Mouse (Mus musculus): ENCODE measurements around the gene Rrm2. TPM values are rescaled to one million over a fixed set of nuclear protein-coding genes. Genes with fewer than 3 reads are reported as not detected.
"Not testable (repeated sequence)": the region's sequence is repeated elsewhere in the genome, so short reads cannot be mapped to it uniquely, and the experiment has no call there.

The Rrm2 gene
- polyA plus RNA-seq, 1 experiment from 2014 or later, result 71.9 TPM

- peak; percentile 46; the same call in 1 of the 2 replicates for ATAC-seq (ENCODE audit: low FRiP score)
- WGBS, result 77% methylated on average over 13 of the region's 13 CpGs
- no peak overlapping the region for H3K4me3 ChIP-seq
- H3K9ac ChIP-seq, result no peak overlapping the region
- H3K4me1 ChIP-seq (replicated peaks), result 0 out of 2 replicates have a peak, but pooled peaks cover 3% of the 10 kb centered on the region
- peaks cover 1% of the 10 kb centered on the region; the same call in 1 of the 2 replicates for H3K9me3 ChIP-seq
- no peak overlapping the region for H3K4me2 ChIP-seq
- H3K36me3 ChIP-seq, result no peaks in the 10 kb centered on the region
- H3K27ac ChIP-seq, result 0 out of 2 replicates have a peak overlapping the region, but pooled peaks have one; percentile 40
- no peaks in the 10 kb centered on the region for H3K27me3 ChIP-seq
Measured at GRCm38 (mm10) chr12:24734828-24735394, 26.9 kb downstream of the Rrm2 start.

GRCm38 (mm10) chr12:24736956-24737355, 28.9 kb downstream of the Rrm2 start:
- no peak for ATAC-seq (ENCODE audit: low FRiP score)
- Histone ChIP-seq H3K36me3 (no peaks in the 10 kb centered on the region), H3K4me2 (no peak overlapping the region), H3K9ac (no peak overlapping the region), H3K9me3 (no peaks in the 10 kb centered on the region), H3K4me3 (no peak overlapping the region), H3K4me1 (replicated peaks) (0 out of 2 replicates have a peak, but pooled peaks cover 3% of the 10 kb centered on the region), H3K27ac (no peak overlapping the region), H3K27me3 (no peaks in the 10 kb centered on the region)
- 69% methylated on average over 2 of the region's 2 CpGs for WGBS

GRCm38 (mm10) chr12:24739963-24740362, 31.9 kb downstream of the Rrm2 start:
- Histone ChIP-seq H3K27me3 (no peaks in the 10 kb centered on the region), H3K9me3 (no peaks in the 10 kb centered on the region), H3K4me2 (no peak overlapping the region), H3K9ac (no peak overlapping the region), H3K36me3 (no peaks in the 10 kb centered on the region), H3K27ac (no peak overlapping the region), H3K4me1 (replicated peaks) (0 out of 2 replicates have a peak, but pooled peaks cover 1% of the 10 kb centered on the region), H3K4me3 (no peak overlapping the region)
- no peak for ATAC-seq (ENCODE audit: low FRiP score)
- WGBS, result 81% methylated on average over 1 of the region's 1 CpGs

GRCm38 (mm10) chr12:24741535-24741934, 33.5 kb downstream of the Rrm2 start:
- not testable (repeated sequence) for H3K4me2 ChIP-seq; H3K36me3 ChIP-seq; H3K4me1 ChIP-seq (replicated peaks); H3K9ac ChIP-seq; H3K27me3 ChIP-seq; H3K27ac ChIP-seq; ATAC-seq (ENCODE audit: low FRiP score); H3K9me3 ChIP-seq; H3K4me3 ChIP-seq
- WGBS, result 71% methylated on average over 6 of the region's 6 CpGs

- no peak overlapping the region for H3K4me3 ChIP-seq
- no peak overlapping the region for H3K9ac ChIP-seq
- no peaks in the 10 kb centered on the region for H3K27me3 ChIP-seq
- H3K4me1 ChIP-seq (replicated peaks), result peaks cover 17% of the 10 kb centered on the region
- no peak for ATAC-seq (ENCODE audit: low FRiP score)
- no peak overlapping the region for H3K4me2 ChIP-seq
- 33% methylated on average over 1 of the region's 1 CpGs for WGBS
- H3K36me3 ChIP-seq, result no peaks in the 10 kb centered on the region
- H3K9me3 ChIP-seq, result no peaks in the 10 kb centered on the region
- H3K27ac ChIP-seq, result no peak overlapping the region
Measured at GRCm38 (mm10) chr12:24744309-24744708, 36.3 kb downstream of the Rrm2 start.

DNA sequence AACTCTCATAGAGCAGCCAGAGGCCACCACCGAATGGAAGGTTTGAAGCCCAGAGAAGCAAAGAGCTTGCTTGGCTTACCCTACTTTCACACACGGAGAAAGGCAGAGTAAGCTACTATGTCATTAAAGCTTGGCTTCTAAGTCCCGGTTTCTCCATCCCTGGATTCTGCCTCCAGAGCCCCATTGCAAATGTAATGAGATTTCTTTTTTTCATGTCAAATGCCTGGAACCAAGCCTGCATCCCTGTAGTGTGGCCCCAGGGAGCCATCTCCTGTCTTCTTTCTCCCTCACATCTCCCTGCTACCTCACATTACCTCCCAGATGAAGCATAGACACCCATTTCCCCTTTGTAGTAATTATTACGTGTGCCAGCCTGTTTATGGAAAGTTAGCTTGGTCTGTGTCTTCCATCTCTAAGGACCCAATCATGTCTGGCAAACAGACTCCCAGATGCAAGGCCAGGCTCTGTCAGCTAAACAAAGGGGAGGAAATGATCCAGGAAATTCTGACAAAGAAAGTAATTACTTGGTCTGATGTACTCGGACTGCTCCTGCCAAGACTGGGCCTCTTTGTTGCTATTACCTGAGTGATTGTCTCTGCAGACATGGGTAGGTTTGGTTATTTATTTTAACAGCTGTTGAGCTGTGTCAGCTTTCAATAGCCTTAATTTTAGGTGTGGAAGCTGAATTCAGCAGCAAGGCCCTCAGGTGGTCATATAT, 38.7 kb downstream of the Rrm2 start:
- Histone ChIP-seq H3K9ac (no peak overlapping the region), H3K9me3 (no peaks in the 10 kb centered on the region), H3K4me1 (replicated peaks) (peaks cover 17% of the 10 kb centered on the region), H3K36me3 (no peaks in the 10 kb centered on the region), H3K27me3 (no peaks in the 10 kb centered on the region), H3K4me3 (no peak overlapping the region), H3K4me2 (no peak overlapping the region), H3K27ac (peak overlapping the region; percentile 80)
- peak; percentile 40; the same call in 1 of the 2 replicates for ATAC-seq (ENCODE audit: low FRiP score)
- 36% methylated on average over 5 of the region's 5 CpGs for WGBS

DNA sequence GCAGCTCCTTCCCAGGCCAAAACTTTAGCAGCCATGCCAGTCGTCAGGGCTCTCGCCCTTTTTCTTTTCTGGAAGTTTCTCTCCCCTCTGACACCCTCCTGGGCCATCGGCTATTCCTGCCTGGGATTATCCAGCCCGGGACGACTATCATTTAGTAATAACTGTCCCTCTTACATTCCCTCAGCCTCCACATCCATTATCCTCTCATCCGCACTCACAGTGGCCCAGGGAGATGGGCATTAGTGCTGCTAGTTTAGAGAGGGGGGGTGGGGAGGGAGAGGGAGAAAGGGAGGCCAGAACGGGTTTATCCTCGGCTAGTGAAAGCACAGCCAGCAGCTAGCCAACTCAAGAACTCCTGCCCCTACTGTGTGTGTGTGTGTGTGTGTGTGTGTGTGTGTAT, 39.3 kb downstream of the Rrm2 start:
- H3K4me1 ChIP-seq (replicated peaks), result peaks cover 17% of the 10 kb centered on the region
- 61% methylated on average over 8 of the region's 8 CpGs for WGBS
- no peak; the same call in 1 of the 2 replicates for ATAC-seq (ENCODE audit: low FRiP score)
- no peaks in the 10 kb centered on the region for H3K9me3 ChIP-seq
- no peak overlapping the region for H3K4me2 ChIP-seq
- H3K9ac ChIP-seq, result no peak overlapping the region
- H3K27me3 ChIP-seq, result no peaks in the 10 kb centered on the region
- H3K27ac ChIP-seq, result peak overlapping the region; percentile 80
- H3K4me3 ChIP-seq, result no peak overlapping the region
- H3K36me3 ChIP-seq, result no peaks in the 10 kb centered on the region

DNA sequence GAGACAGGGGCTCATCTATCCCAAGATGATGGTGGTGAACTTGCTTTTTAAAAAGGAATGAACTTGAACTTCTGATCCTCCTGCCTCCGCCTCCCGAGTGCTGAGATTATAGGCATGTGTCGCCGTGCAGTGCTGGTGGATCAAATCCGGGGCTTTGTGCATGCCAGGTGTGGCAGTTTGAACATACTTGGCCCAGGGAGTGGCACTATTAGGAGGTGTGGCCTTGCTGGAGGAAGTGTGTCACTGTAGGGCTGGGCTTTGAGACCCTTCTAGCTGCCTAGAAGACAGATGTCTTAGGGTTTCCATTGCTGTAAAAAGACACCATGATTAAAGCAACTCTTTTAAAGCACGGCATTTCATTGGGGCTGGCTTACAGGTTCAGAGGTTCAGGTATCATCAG, 42.5 kb downstream of the Rrm2 start:
- Histone ChIP-seq H3K4me2 (no peak overlapping the region), H3K27me3 (no peaks in the 10 kb centered on the region), H3K9ac (no peak overlapping the region), H3K27ac (no peak overlapping the region), H3K4me3 (no peak overlapping the region), H3K36me3 (no peaks in the 10 kb centered on the region), H3K4me1 (replicated peaks) (peaks cover 17% of the 10 kb centered on the region), H3K9me3 (no peaks in the 10 kb centered on the region)
- no peak for ATAC-seq (ENCODE audit: low FRiP score)
- 95% methylated on average over 6 of the region's 6 CpGs for WGBS

- Histone ChIP-seq H3K27me3 (no peaks in the 10 kb centered on the region), H3K36me3 (no peaks in the 10 kb centered on the region), H3K27ac (no peak overlapping the region), H3K4me1 (replicated peaks) (peaks cover 8% of the 10 kb centered on the region), H3K9ac (no peak overlapping the region), H3K4me2 (no peak overlapping the region), H3K4me3 (no peak overlapping the region), H3K9me3 (no peaks in the 10 kb centered on the region)
- 88% methylated on average over 4 of the region's 4 CpGs for WGBS
- no peak for ATAC-seq (ENCODE audit: low FRiP score)
Measured at GRCm38 (mm10) chr12:24753680-24754079, 45.6 kb downstream of the Rrm2 start.

DNA sequence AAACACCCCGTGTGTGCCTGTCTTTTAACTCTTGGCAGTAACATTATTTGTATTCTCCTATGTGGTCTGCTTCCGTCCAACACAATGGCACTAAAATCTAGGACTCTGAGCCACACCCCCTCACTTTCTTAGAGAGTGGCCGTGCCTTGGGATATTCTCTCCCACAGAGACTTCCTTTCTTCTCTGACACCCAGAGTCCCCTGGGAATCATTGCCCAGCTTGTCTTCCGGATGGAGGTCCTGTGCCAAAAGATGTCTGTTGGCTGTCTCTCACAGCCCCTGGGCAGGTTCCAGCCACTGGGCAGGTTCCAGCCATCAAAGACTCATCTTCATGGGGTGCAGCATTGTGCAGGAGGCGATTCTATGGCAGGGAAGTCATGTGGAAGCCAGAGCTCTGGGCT, 46.7 kb downstream of the Rrm2 start:
- H3K4me2 ChIP-seq, result no peak overlapping the region
- H3K27ac ChIP-seq, result no peak overlapping the region
- H3K9me3 ChIP-seq, result no peaks in the 10 kb centered on the region
- H3K4me3 ChIP-seq, result no peak overlapping the region
- peaks cover 9% of the 10 kb centered on the region for H3K4me1 ChIP-seq (replicated peaks)
- H3K27me3 ChIP-seq, result no peaks in the 10 kb centered on the region
- ATAC-seq (ENCODE audit: low FRiP score), result no peak
- H3K9ac ChIP-seq, result no peak overlapping the region
- 52% methylated on average over 5 of the region's 5 CpGs for WGBS
- H3K36me3 ChIP-seq, result no peaks in the 10 kb centered on the region

- H3K4me3 ChIP-seq, result no peak overlapping the region
- no peak overlapping the region for H3K4me2 ChIP-seq
- H3K27ac ChIP-seq, result no peak overlapping the region
- H3K4me1 ChIP-seq (replicated peaks), result peaks cover 9% of the 10 kb centered on the region
- H3K9me3 ChIP-seq, result no peaks in the 10 kb centered on the region
- H3K9ac ChIP-seq, result no peak overlapping the region
- 95% methylated on average over 9 of the region's 9 CpGs for WGBS
- H3K27me3 ChIP-seq, result no peaks in the 10 kb centered on the region
- ATAC-seq (ENCODE audit: low FRiP score), result no peak
- no peaks in the 10 kb centered on the region for H3K36me3 ChIP-seq
Measured at GRCm38 (mm10) chr12:24755471-24755870, 47.4 kb downstream of the Rrm2 start.

DNA sequence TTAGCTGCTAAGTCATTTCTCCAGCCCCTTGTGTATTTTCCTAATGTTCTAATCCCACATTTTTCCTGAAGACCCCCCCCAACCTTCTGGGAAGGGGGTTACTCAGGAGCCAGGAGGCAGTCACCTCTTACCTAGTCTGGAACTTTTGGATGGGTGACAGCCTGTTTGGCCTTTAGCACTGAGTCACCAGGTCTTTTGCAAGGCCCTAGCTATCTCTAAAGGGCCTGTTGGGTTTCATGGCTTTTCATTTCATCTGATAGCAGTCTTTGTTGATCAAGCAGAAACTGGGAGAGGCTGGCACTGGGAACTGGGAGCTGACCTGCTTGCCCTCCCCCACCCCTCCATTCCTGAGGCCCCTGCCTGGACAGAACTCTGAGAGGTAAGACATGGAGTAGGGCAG, 49.3 kb downstream of the Rrm2 start:
- Histone ChIP-seq H3K27ac (no peak overlapping the region), H3K4me2 (no peak overlapping the region), H3K9me3 (no peaks in the 10 kb centered on the region), H3K4me1 (replicated peaks) (peaks cover 14% of the 10 kb centered on the region), H3K4me3 (no peak overlapping the region), H3K9ac (no peak overlapping the region), H3K27me3 (no peaks in the 10 kb centered on the region), H3K36me3 (no peaks in the 10 kb centered on the region)
- no peak for ATAC-seq (ENCODE audit: low FRiP score)

DNA sequence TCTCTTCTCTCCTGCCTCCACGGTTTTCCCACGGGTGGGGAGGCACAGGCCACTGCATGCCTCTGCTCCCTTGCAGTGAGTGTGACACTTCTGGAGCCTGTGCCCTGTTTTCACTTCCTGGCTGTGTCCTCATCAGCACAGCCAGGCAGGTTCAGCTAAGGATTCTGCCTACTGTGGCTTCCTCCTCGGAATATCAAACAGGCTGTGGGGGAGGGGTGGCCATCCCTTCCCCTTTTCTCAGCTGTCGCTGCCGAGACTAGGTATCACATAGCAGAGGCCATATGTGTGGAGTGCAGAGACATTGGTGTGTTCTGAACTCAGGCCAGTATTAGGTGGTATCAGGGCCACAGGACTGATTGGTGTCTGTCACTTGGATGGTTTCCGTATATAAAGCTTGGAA, 50.3 kb downstream of the Rrm2 start:
- Histone ChIP-seq H3K9ac (no peak overlapping the region), H3K27me3 (no peaks in the 10 kb centered on the region), H3K36me3 (no peaks in the 10 kb centered on the region), H3K4me3 (no peak overlapping the region), H3K4me2 (no peak overlapping the region), H3K4me1 (replicated peaks) (peaks cover 15% of the 10 kb centered on the region), H3K27ac (no peak overlapping the region; the same call in 1 of the 2 replicates), H3K9me3 (no peaks in the 10 kb centered on the region)
- 24% methylated on average over 6 of the region's 6 CpGs for WGBS
- ATAC-seq (ENCODE audit: low FRiP score), result peak; percentile 87

All from hindbrain, embryonic 13.5 days (tissue).